Mouse (Mus musculus) erythroblast, embryonic 14.5 days (primary cell): ENCODE measurements around the gene Runx2. TPM values are rescaled to one million over a fixed set of nuclear protein-coding genes. Genes with fewer than 3 reads are reported as not detected.

Experiments used
- H3K27me3 ChIP-seq: 2 replicates; pipeline ENCODE4 v1.6.1; 2012; ENCODE audit warnings: inconsistent platforms; ENCODE audit not compliant: control insufficient read depth
- H3K36me3 ChIP-seq: 2 replicates; pipeline ENCODE4 v1.6.1; 2012; ENCODE audit warnings: mild to moderate bottlenecking, inconsistent platforms; ENCODE audit not compliant: control insufficient read depth
- H3K4me1 ChIP-seq: 2 replicates; pipeline ENCODE4 v1.6.1; 2012; ENCODE audit warnings: inconsistent platforms; ENCODE audit not compliant: control insufficient read depth
- H3K4me3 ChIP-seq: replicated peaks from 2 replicates; pipeline ENCODE3; 2012; ENCODE audit warnings: moderate library complexity, mild to moderate bottlenecking, inconsistent platforms
- H3K9me3 ChIP-seq: 2 replicates; pipeline ENCODE4 v1.6.1; 2012; ENCODE audit warnings: low read length, inconsistent platforms, mixed read lengths; ENCODE audit not compliant: control insufficient read depth
- GATA1 ChIP-seq: IDR thresholded peaks from 2 replicates; pipeline ENCODE4 v1.6.1; 2012; ENCODE audit warnings: low read length, inconsistent platforms, mixed read lengths
- TAL1 ChIP-seq: IDR thresholded peaks from 3 replicates; pipeline ENCODE4 v1.6.1; 2012; ENCODE audit warnings: low read length, inconsistent platforms, mixed read lengths
- polyA plus RNA-seq: library from polyadenylated mRNA; stranded (reverse); fragments of >175 nt; gene quantifications from 2 replicates; pipeline ENCODE4 v1.2.3, GENCODE M21; 2012

Runx2 gene
- polyA plus RNA-seq, 1 experiment = 0.05 TPM

GRCm38 (mm10) chr17:44807031-44807430 lies 7.6 kb downstream of the Runx2 start:
- no peaks in the 10 kb centered on the region for H3K27me3 ChIP-seq
- peaks cover 3% of the 10 kb centered on the region for H3K4me1 ChIP-seq
- H3K9me3 ChIP-seq = no peaks in the 10 kb centered on the region
- no peaks in the 10 kb centered on the region for H3K36me3 ChIP-seq
- no peak overlapping the region for H3K4me3 ChIP-seq
- TF ChIP-seq TAL1 (no peak), GATA1 (no peak)

GRCm38 (mm10) chr17:44797331-44797730 lies 17.3 kb downstream of the Runx2 start:
- H3K27me3 ChIP-seq = no peaks in the 10 kb centered on the region
- no peaks in the 10 kb centered on the region for H3K9me3 ChIP-seq
- no peaks in the 10 kb centered on the region; the same call in 1 of the 2 replicates for H3K4me1 ChIP-seq
- no peak for TF ChIP-seq GATA1
- no peak for TF ChIP-seq TAL1
- no peak overlapping the region for H3K4me3 ChIP-seq
- no peaks in the 10 kb centered on the region for H3K36me3 ChIP-seq

GRCm38 (mm10) chr17:44792218-44792917 lies 22.2 kb downstream of the Runx2 start:
- no peaks in the 10 kb centered on the region for H3K4me1 ChIP-seq
- H3K4me3 ChIP-seq = no peak overlapping the region
- H3K9me3 ChIP-seq = peaks cover 3% of the 10 kb centered on the region
- H3K36me3 ChIP-seq = peaks cover 5% of the 10 kb centered on the region
- TF ChIP-seq TAL1 = no peak
- no peak for TF ChIP-seq GATA1
- no peaks in the 10 kb centered on the region for H3K27me3 ChIP-seq

GRCm38 (mm10) chr17:44788982-44789747 lies 25.4 kb downstream of the Runx2 start:
- H3K4me3 ChIP-seq = no peak overlapping the region
- H3K4me1 ChIP-seq = no peaks in the 10 kb centered on the region
- peaks cover 5% of the 10 kb centered on the region for H3K36me3 ChIP-seq
- TF ChIP-seq TAL1 (no peak), GATA1 (no peak)
- no peaks in the 10 kb centered on the region for H3K27me3 ChIP-seq
- peaks cover 3% of the 10 kb centered on the region for H3K9me3 ChIP-seq

- Histone ChIP-seq H3K27me3 (no peaks in the 10 kb centered on the region), H3K4me1 (peaks cover 2% of the 10 kb centered on the region), H3K36me3 (no peaks in the 10 kb centered on the region), H3K4me3 (no peak overlapping the region), H3K9me3 (no peaks in the 10 kb centered on the region)
- TF ChIP-seq TAL1 (no peak), GATA1 (no peak)
Observed at GRCm38 (mm10) chr17:44783143-44783542, 31.5 kb downstream of the Runx2 start.

- Histone ChIP-seq H3K9me3 (no peaks in the 10 kb centered on the region), H3K4me1 (peaks cover 8% of the 10 kb centered on the region), H3K36me3 (no peaks in the 10 kb centered on the region), H3K4me3 (no peak overlapping the region), H3K27me3 (no peaks in the 10 kb centered on the region)
- TF ChIP-seq TAL1 (no peak), GATA1 (no peak)
Observed at GRCm38 (mm10) chr17:44782366-44782765, 32.2 kb downstream of the Runx2 start.

- H3K36me3 ChIP-seq = no peaks in the 10 kb centered on the region
- no peak for TF ChIP-seq TAL1
- no peak for TF ChIP-seq GATA1
- peaks cover 15% of the 10 kb centered on the region for H3K4me1 ChIP-seq
- no peak overlapping the region for H3K4me3 ChIP-seq
- H3K27me3 ChIP-seq = no peaks in the 10 kb centered on the region
- H3K9me3 ChIP-seq = 0 out of 2 replicates have a peak, but pooled peaks cover 3% of the 10 kb centered on the region
Observed at GRCm38 (mm10) chr17:44780353-44780752, 34.2 kb downstream of the Runx2 start.

- 0 out of 2 replicates have a peak, but pooled peaks cover 3% of the 10 kb centered on the region for H3K9me3 ChIP-seq
- H3K36me3 ChIP-seq = no peaks in the 10 kb centered on the region
- TF ChIP-seq TAL1 (no peak), GATA1 (no peak)
- H3K4me1 ChIP-seq = peaks cover 15% of the 10 kb centered on the region
- H3K27me3 ChIP-seq = no peaks in the 10 kb centered on the region
- peak overlapping the region; percentile 90 for H3K4me3 ChIP-seq
Observed at GRCm38 (mm10) chr17:44778141-44778540, 36.5 kb downstream of the Runx2 start.

- Histone ChIP-seq H3K27me3 (no peaks in the 10 kb centered on the region), H3K9me3 (0 out of 2 replicates have a peak, but pooled peaks cover 3% of the 10 kb centered on the region), H3K4me1 (peaks cover 15% of the 10 kb centered on the region), H3K36me3 (no peaks in the 10 kb centered on the region), H3K4me3 (peak overlapping the region; percentile 90)
- no peak for TF ChIP-seq TAL1
- no peak for TF ChIP-seq GATA1
Observed at GRCm38 (mm10) chr17:44777337-44777804, 37.2 kb downstream of the Runx2 start.
